Mouse (Mus musculus): ENCODE measurements around the gene Anks6. TPM values are rescaled to one million over a fixed set of nuclear protein-coding genes. Genes with fewer than 3 reads are reported as not detected.

Gene Anks6
- polyA plus RNA-seq, 1 experiment from 2014 or later: 4.8 TPM

- no peak overlapping the region for H3K9ac ChIP-seq
- H3K36me3 ChIP-seq (ENCODE audit: insufficient read depth): no peaks in the 10 kb centered on the region
- H3K4me3 ChIP-seq (ENCODE audit: low read depth, low read length): no peak overlapping the region
- H3K4me1 ChIP-seq (ENCODE audit: insufficient read depth): no peaks in the 10 kb centered on the region
- H3K9me3 ChIP-seq (ENCODE audit: low read depth, low read length): no peaks in the 10 kb centered on the region
- no peak for ATAC-seq (ENCODE audit: insufficient read depth)
- 0 out of 2 replicates have a peak, but pooled peaks cover 1% of the 10 kb centered on the region for H3K27me3 ChIP-seq (ENCODE audit: insufficient read depth, low read length)
- no peak overlapping the region for H3K27ac ChIP-seq (ENCODE audit: low read depth)
- no peak overlapping the region for H3K4me2 ChIP-seq
- DNase-seq: peak; percentile 50
- WGBS: 85% methylated on average over 6 of the region's 6 CpGs
- peak; percentile 53 for TF ChIP-seq CTCF (IDR thresholded peaks at IDR 0.05; ENCODE audit: low read depth)
These were observed 10.3 kb downstream of the Anks6 start for GRCm38 (mm10) chr4:47046974-47047373.

GRCm38 (mm10) chr4:47043866-47044265, 13.4 kb downstream of the Anks6 start:
- DNase-seq (no peak), ATAC-seq (ENCODE audit: insufficient read depth) (no peak)
- WGBS: 78% methylated on average over 9 of the region's 9 CpGs
- TF ChIP-seq CTCF (IDR thresholded peaks at IDR 0.05; ENCODE audit: low read depth): no peak
- H3K27ac ChIP-seq (ENCODE audit: low read depth): no peak overlapping the region
- H3K9ac ChIP-seq: no peak overlapping the region
- H3K4me3 ChIP-seq (ENCODE audit: low read depth, low read length): no peak overlapping the region
- H3K4me2 ChIP-seq: no peak overlapping the region
- no peaks in the 10 kb centered on the region for H3K27me3 ChIP-seq (ENCODE audit: insufficient read depth, low read length)
- 0 out of 2 replicates have a peak, but pooled peaks cover 4% of the 10 kb centered on the region for H3K36me3 ChIP-seq (ENCODE audit: insufficient read depth)
- no peaks in the 10 kb centered on the region for H3K4me1 ChIP-seq (ENCODE audit: insufficient read depth)
- no peaks in the 10 kb centered on the region for H3K9me3 ChIP-seq (ENCODE audit: low read depth, low read length)

- no peak for TF ChIP-seq CTCF (IDR thresholded peaks at IDR 0.05; ENCODE audit: low read depth)
- H3K27ac ChIP-seq (ENCODE audit: low read depth): no peak overlapping the region
- H3K9me3 ChIP-seq (ENCODE audit: low read depth, low read length): no peaks in the 10 kb centered on the region
- no peak for DNase-seq
- ATAC-seq (ENCODE audit: insufficient read depth): no peak
- WGBS: 89% methylated on average over 10 of the region's 10 CpGs
- no peak overlapping the region for H3K4me3 ChIP-seq (ENCODE audit: low read depth, low read length)
- H3K9ac ChIP-seq: no peak overlapping the region
- no peak overlapping the region for H3K4me2 ChIP-seq
- 0 out of 2 replicates have a peak, but pooled peaks cover 4% of the 10 kb centered on the region for H3K36me3 ChIP-seq (ENCODE audit: insufficient read depth)
- no peaks in the 10 kb centered on the region for H3K27me3 ChIP-seq (ENCODE audit: insufficient read depth, low read length)
- no peaks in the 10 kb centered on the region for H3K4me1 ChIP-seq (ENCODE audit: insufficient read depth)
These were observed 17.6 kb downstream of the Anks6 start for GRCm38 (mm10) chr4:47039586-47039985.

GRCm38 (mm10) chr4:47037321-47037657, 19.9 kb downstream of the Anks6 start:
- Histone ChIP-seq H3K36me3 (ENCODE audit: insufficient read depth) (0 out of 2 replicates have a peak, but pooled peaks cover 4% of the 10 kb centered on the region), H3K4me1 (ENCODE audit: insufficient read depth) (no peaks in the 10 kb centered on the region), H3K27me3 (ENCODE audit: insufficient read depth, low read length) (no peaks in the 10 kb centered on the region), H3K4me3 (ENCODE audit: low read depth, low read length) (no peak overlapping the region), H3K4me2 (no peak overlapping the region), H3K9me3 (ENCODE audit: low read depth, low read length) (no peaks in the 10 kb centered on the region), H3K27ac (ENCODE audit: low read depth) (no peak overlapping the region), H3K9ac (no peak overlapping the region)
- WGBS: 15% methylated on average over 5 of the region's 5 CpGs
- peak; percentile 45; the same call in 1 of the 2 replicates for ATAC-seq (ENCODE audit: insufficient read depth)
- DNase-seq: peak; percentile 91
- TF ChIP-seq CTCF (IDR thresholded peaks at IDR 0.05; ENCODE audit: low read depth): peak; percentile 98

- Histone ChIP-seq H3K27ac (ENCODE audit: low read depth) (no peak overlapping the region), H3K27me3 (ENCODE audit: insufficient read depth, low read length) (no peaks in the 10 kb centered on the region), H3K9me3 (ENCODE audit: low read depth, low read length) (no peaks in the 10 kb centered on the region), H3K9ac (no peak overlapping the region), H3K4me2 (no peak overlapping the region), H3K36me3 (ENCODE audit: insufficient read depth) (0 out of 2 replicates have a peak, but pooled peaks cover 4% of the 10 kb centered on the region), H3K4me3 (ENCODE audit: low read depth, low read length) (no peak overlapping the region), H3K4me1 (ENCODE audit: insufficient read depth) (no peaks in the 10 kb centered on the region)
- ATAC-seq (ENCODE audit: insufficient read depth) (no peak), DNase-seq (no peak)
- WGBS: 54% methylated on average over 13 of the region's 13 CpGs
- peak; percentile 15; the same call in 1 of the 2 replicates for TF ChIP-seq CTCF (IDR thresholded peaks at IDR 0.05; ENCODE audit: low read depth)
These were observed 20.5 kb downstream of the Anks6 start for GRCm38 (mm10) chr4:47036486-47037320.

- H3K27me3 ChIP-seq (ENCODE audit: insufficient read depth, low read length): no peaks in the 10 kb centered on the region
- ATAC-seq (ENCODE audit: insufficient read depth): no peak
These were observed 21.7 kb downstream of the Anks6 start for GRCm38 (mm10) chr4:47035536-47035935.

GRCm38 (mm10) chr4:47032171-47032570, 25.1 kb downstream of the Anks6 start:
- Histone ChIP-seq H3K9ac (no peak overlapping the region), H3K4me1 (ENCODE audit: insufficient read depth) (no peaks in the 10 kb centered on the region), H3K27me3 (ENCODE audit: insufficient read depth, low read length) (no peaks in the 10 kb centered on the region), H3K4me3 (ENCODE audit: low read depth, low read length) (no peak overlapping the region), H3K4me2 (no peak overlapping the region), H3K36me3 (ENCODE audit: insufficient read depth) (no peaks in the 10 kb centered on the region), H3K27ac (ENCODE audit: low read depth) (no peak overlapping the region), H3K9me3 (ENCODE audit: low read depth, low read length) (no peaks in the 10 kb centered on the region)
- ATAC-seq (ENCODE audit: insufficient read depth): no peak
- WGBS: 78% methylated on average over 8 of the region's 8 CpGs
- no peak for DNase-seq
- no peak for TF ChIP-seq CTCF (IDR thresholded peaks at IDR 0.05; ENCODE audit: low read depth)

More at GRCm38 (mm10) chr4:47035536-47035935, 21.7 kb downstream of the Anks6 start:
- Histone ChIP-seq H3K4me1 (ENCODE audit: insufficient read depth) (no peaks in the 10 kb centered on the region), H3K27ac (ENCODE audit: low read depth) (no peak overlapping the region), H3K36me3 (ENCODE audit: insufficient read depth) (0 out of 2 replicates have a peak, but pooled peaks cover 4% of the 10 kb centered on the region), H3K4me3 (ENCODE audit: low read depth, low read length) (no peak overlapping the region), H3K4me2 (no peak overlapping the region), H3K9ac (no peak overlapping the region), H3K9me3 (ENCODE audit: low read depth, low read length) (no peaks in the 10 kb centered on the region)
- WGBS: 68% methylated on average over 14 of the region's 14 CpGs
- no peak for DNase-seq
- TF ChIP-seq CTCF (IDR thresholded peaks at IDR 0.05; ENCODE audit: low read depth): peak; percentile 22; the same call in 1 of the 2 replicates
